Mouse (Mus musculus) limb, embryonic 14.5 days (tissue): ENCODE measurements around the gene Fyb2. TPM values are rescaled to one million over a fixed set of nuclear protein-coding genes. Genes with fewer than 3 reads are reported as not detected.

Source experiments
- ATAC-seq: fragments of 200-750 bp; cut with Nextera tagmentation; 2 replicates; pipeline ENCODE4 v1.8.0; 2017; ENCODE audit warnings: low read depth, moderate number of reproducible peaks, moderate TSS enrichment; ENCODE audit not compliant: low FRiP score
- DNase-seq: peaks from one replicate; pipeline ENCODE4 v3.0.0-alpha.2; 2015; ENCODE audit warnings: low spot score
- H3K27ac ChIP-seq: fragments of 300-500 bp; sonication (generic); replicated peaks from 2 replicates; pipeline ENCODE4 v1.5.1; 2014; ENCODE audit warnings: low read depth, mild to moderate bottlenecking, low read length, moderate library complexity, mixed read lengths
- H3K27me3 ChIP-seq: fragments of 300-500 bp; sonication (generic); 2 replicates; pipeline ENCODE4 v1.6.1; 2014; ENCODE audit warnings: low read length, mixed read lengths; ENCODE audit not compliant: control insufficient read depth, insufficient read depth
- H3K36me3 ChIP-seq: fragments of 300-500 bp; sonication (generic); 2 replicates; pipeline ENCODE4 v1.6.1; 2014; ENCODE audit warnings: mild to moderate bottlenecking, low read length, moderate library complexity, mixed read lengths; ENCODE audit not compliant: control insufficient read depth, insufficient read depth
- H3K4me1 ChIP-seq: fragments of 300-500 bp; sonication (generic); 2 replicates; pipeline ENCODE4 v1.6.1; 2014; ENCODE audit warnings: antibody characterized with exemption, low read length, mixed read lengths; ENCODE audit not compliant: control insufficient read depth, insufficient read depth
- H3K4me2 ChIP-seq: fragments of 300-500 bp; sonication (generic); replicated peaks from 2 replicates; pipeline ENCODE4 v1.6.1; 2014; ENCODE audit warnings: low read depth, mild to moderate bottlenecking, low read length, moderate library complexity; ENCODE audit not compliant: severe bottlenecking
- H3K4me3 ChIP-seq: fragments of 300-500 bp; sonication (generic); replicated peaks from 2 replicates; pipeline ENCODE4 v1.5.1; 2014; ENCODE audit warnings: low read length
- H3K9ac ChIP-seq: fragments of 300-500 bp; sonication (generic); 2 replicates; pipeline ENCODE4 v1.6.1; 2014; ENCODE audit warnings: mild to moderate bottlenecking, low read depth, low read length, moderate library complexity; ENCODE audit not compliant: severe bottlenecking
- H3K9me3 ChIP-seq: fragments of 300-500 bp; sonication (generic); 2 replicates; pipeline ENCODE4 v1.6.1; 2016; ENCODE audit warnings: low read length; ENCODE audit not compliant: control insufficient read depth
- POLR2A ChIP-seq: fragments of 200-500 bp; IDR thresholded peaks from 2 replicates; pipeline ENCODE4 v1.8.0; 2012; ENCODE audit warnings: inconsistent platforms, mild to moderate bottlenecking, moderate library complexity, borderline replicate concordance; ENCODE audit not compliant: insufficient read depth, insufficient read length; ENCODE audit errors: extremely low read depth
- WGBS: fragments of 180-500 bp; shearing (Covaris S2); extraction: QIAGEN DNeasy Blood & Tissue Kit; methylation state at CpG from one replicate; pipeline ENCODE4 v1.1.7; 2014; 5-methylcytosine and 5-hydroxymethylcytosine counted together
- polyA plus RNA-seq, 2 experiments: library from polyadenylated mRNA; depleted of rRNA in 1 of 2; stranded (reverse) in 1 of 2; unstranded in 1 of 2; fragments of >200 nt; fragmentation: Nextera tagmentation in 1 of 2; extraction: Ambion mirVana in 1 of 2; gene quantifications; 2 replicates each; pipeline versions ENCODE4 v1.2.1 to v1.2.3; 2012 to 2014

Gene Fyb2
- polyA plus RNA-seq, 2 experiments = 0.30 to 0.39 TPM

DNA sequence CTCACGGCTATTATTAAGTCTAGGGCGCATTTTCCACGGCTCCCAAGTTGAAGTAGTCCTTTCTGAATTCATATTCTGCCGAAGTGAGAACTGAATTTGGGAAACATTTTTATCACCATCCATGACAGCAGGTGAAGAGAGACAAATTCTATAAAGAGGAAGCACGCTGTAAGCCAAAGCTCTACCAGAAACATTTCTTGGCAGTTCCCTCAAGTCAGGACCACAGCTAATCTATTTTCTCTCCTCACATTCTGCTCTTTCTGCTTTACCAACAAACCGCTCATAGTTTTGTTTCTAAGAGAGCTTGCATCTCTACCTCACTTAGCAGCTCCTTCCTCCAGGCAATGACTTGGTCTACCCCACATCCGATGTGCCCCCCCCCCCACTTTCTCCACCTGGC lies 100.5 kb downstream of the Fyb2 start:
- no peak overlapping the region for H3K27ac ChIP-seq
- no peak for TF ChIP-seq POLR2A
- H3K4me2 ChIP-seq = no peak overlapping the region
- no peak overlapping the region for H3K9ac ChIP-seq
- no peaks in the 10 kb centered on the region for H3K9me3 ChIP-seq
- no peak overlapping the region for H3K4me3 ChIP-seq
- 92% methylated on average over 7 of the region's 7 CpGs for WGBS
- H3K27me3 ChIP-seq = no peaks in the 10 kb centered on the region
- ATAC-seq = no peak
- H3K4me1 ChIP-seq = peaks cover 5% of the 10 kb centered on the region; the same call in 1 of the 2 replicates
- no peaks in the 10 kb centered on the region for H3K36me3 ChIP-seq
- no peak for DNase-seq

DNA sequence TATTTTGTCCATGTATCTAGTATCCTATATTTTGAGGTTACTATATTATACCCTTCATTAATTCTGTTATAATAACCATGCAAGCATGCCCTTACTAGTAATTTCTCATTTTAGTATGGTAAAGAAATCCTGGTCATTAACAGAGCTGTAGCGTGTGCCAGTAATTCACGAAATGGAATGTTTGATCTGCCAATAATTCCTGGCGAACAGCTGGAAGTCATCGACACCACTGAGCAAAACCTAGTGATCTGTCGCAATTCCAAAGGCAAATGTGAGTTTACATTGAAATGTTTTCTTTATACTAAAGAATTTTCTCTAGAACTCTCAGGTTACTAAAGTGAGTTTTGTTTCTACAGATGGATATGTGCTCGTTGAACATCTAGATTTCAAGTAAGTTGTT lies 102.2 kb downstream of the Fyb2 start:
- no peaks in the 10 kb centered on the region for H3K27me3 ChIP-seq
- 27% methylated on average over 6 of the region's 6 CpGs for WGBS
- peak; percentile 42 for DNase-seq
- no peaks in the 10 kb centered on the region for H3K9me3 ChIP-seq
- ATAC-seq = no peak
- no peak overlapping the region for H3K4me2 ChIP-seq
- no peak overlapping the region for H3K27ac ChIP-seq
- H3K4me3 ChIP-seq = no peak overlapping the region
- H3K36me3 ChIP-seq = no peaks in the 10 kb centered on the region
- no peak for TF ChIP-seq POLR2A
- peaks cover 5% of the 10 kb centered on the region; the same call in 1 of the 2 replicates for H3K4me1 ChIP-seq
- H3K9ac ChIP-seq = no peak overlapping the region

DNA sequence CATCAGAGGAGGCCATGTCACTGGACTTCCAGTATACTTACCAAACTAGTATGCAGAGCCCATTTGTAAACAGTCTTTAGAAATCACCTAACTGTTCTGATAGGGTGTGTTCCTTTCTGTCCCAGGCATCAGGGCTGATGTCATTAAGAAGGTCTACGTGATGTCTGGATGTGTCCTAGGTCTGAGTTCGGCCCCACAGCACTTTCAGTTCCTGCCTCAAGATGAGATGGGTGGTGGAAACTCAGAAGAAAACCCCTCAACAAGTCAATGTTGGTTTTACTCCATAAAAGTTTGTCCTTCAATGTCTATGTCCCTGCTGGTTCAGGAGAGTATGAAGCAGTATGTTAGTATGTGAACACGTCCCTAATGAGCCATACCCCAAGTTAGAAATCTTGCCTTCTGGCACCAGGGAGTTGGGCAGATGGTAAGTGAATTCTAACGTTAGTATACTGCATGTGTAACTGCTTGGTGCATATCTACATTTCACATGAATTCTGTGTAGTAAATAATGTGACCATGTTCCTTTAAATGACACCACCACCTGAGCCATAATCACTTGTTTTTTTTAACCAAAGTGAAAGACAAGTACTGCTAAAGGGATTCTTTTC lies 102.9 kb downstream of the Fyb2 start:
- Histone ChIP-seq H3K9ac (no peak overlapping the region), H3K9me3 (no peaks in the 10 kb centered on the region), H3K4me1 (peaks cover 5% of the 10 kb centered on the region; the same call in 1 of the 2 replicates), H3K36me3 (no peaks in the 10 kb centered on the region), H3K27me3 (no peaks in the 10 kb centered on the region), H3K4me3 (no peak overlapping the region), H3K27ac (no peak overlapping the region), H3K4me2 (no peak overlapping the region)
- WGBS = 77% methylated on average over 4 of the region's 4 CpGs
- ATAC-seq = no peak
- no peak for TF ChIP-seq POLR2A
- no peak for DNase-seq

- Histone ChIP-seq H3K27me3 (no peaks in the 10 kb centered on the region), H3K4me1 (0 out of 2 replicates have a peak, but pooled peaks cover 4% of the 10 kb centered on the region), H3K9me3 (no peaks in the 10 kb centered on the region), H3K4me2 (no peak overlapping the region), H3K9ac (no peak overlapping the region), H3K4me3 (no peak overlapping the region), H3K36me3 (no peaks in the 10 kb centered on the region), H3K27ac (no peak overlapping the region)
- DNase-seq (no peak), ATAC-seq (no peak)
- 80% methylated on average over 6 of the region's 6 CpGs for WGBS
- no peak for TF ChIP-seq POLR2A
Measured at GRCm38 (mm10) chr4:105027278-105027677, 114.0 kb downstream of the Fyb2 start.

DNA sequence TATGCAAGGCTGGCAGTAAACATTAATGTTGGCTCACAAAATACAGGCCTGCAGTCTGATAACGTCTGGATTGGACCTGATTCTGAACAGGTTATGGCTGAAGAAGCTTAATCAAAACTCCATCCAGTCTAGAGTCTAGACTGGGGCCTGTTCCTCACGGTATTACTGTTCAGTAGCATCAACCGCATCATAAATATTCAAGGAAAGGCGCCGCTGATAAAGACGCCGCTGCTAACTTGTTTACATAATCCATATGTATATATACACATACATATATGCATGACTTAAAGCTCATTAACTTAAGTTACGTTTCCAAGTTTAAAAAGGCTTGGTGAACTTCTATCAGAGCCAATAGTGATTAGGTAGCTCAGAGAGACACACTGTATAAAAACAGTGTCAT lies 117.8 kb downstream of the Fyb2 start:
- Histone ChIP-seq H3K4me2 (no peak overlapping the region), H3K27me3 (no peaks in the 10 kb centered on the region), H3K4me1 (0 out of 2 replicates have a peak, but pooled peaks cover 4% of the 10 kb centered on the region), H3K4me3 (no peak overlapping the region), H3K27ac (no peak overlapping the region), H3K36me3 (no peaks in the 10 kb centered on the region), H3K9ac (no peak overlapping the region), H3K9me3 (no peaks in the 10 kb centered on the region)
- DNase-seq (no peak), ATAC-seq (no peak)
- 71% methylated on average over 8 of the region's 8 CpGs for WGBS
- no peak for TF ChIP-seq POLR2A
